Mouse (Mus musculus): ENCODE results near the gene Tmem214. TPM values are rescaled to one million over a fixed set of nuclear protein-coding genes. Genes with fewer than 3 reads are reported as not detected.

Gene Tmem214
- polyA plus RNA-seq, 1 experiment = 57.9 TPM

GRCm38 (mm10) chr5:30888337-30889087 lies 20.7 kb downstream of the Tmem214 start, which contains the start of gene Agbl5:
TSS of gene Agbl5 (plus strand) at chr5:30888694.
- H3K4me1 ChIP-seq (ENCODE audit: control insufficient read depth, insufficient read depth, low read length) = peaks cover 8% of the 10 kb centered on the region
- H3K4me3 ChIP-seq (ENCODE audit: insufficient read depth, low read length) = peak within 1 kb of the TSS; percentile 85
- TF ChIP-seq POLR2A (IDR thresholded peaks at IDR 0.05; ENCODE audit: borderline replicate concordance, low read depth, low read length) (no peak), CTCF (IDR thresholded peaks at IDR 0.05; ENCODE audit: low read depth, low read length) (no peak)
- peak within 1 kb of the TSS; percentile 45 for H3K27ac ChIP-seq (ENCODE audit: insufficient read depth, low read depth, low read length)

GRCm38 (mm10) chr5:30889088-30889754 lies 21.4 kb downstream of the Tmem214 start:
- TF ChIP-seq CTCF (IDR thresholded peaks at IDR 0.05; ENCODE audit: low read depth, low read length) (no peak), POLR2A (IDR thresholded peaks at IDR 0.05; ENCODE audit: borderline replicate concordance, low read depth, low read length) (no peak)
- Histone ChIP-seq H3K4me3 (ENCODE audit: insufficient read depth, low read length) (peak overlapping the region; percentile 66), H3K4me1 (ENCODE audit: control insufficient read depth, insufficient read depth, low read length) (peaks cover 13% of the 10 kb centered on the region), H3K27ac (ENCODE audit: insufficient read depth, low read depth, low read length) (peak overlapping the region; percentile 34; the same call in 1 of the 2 replicates)

- no peak for TF ChIP-seq CTCF (IDR thresholded peaks at IDR 0.05; ENCODE audit: low read depth, low read length)
- TF ChIP-seq POLR2A (IDR thresholded peaks at IDR 0.05; ENCODE audit: borderline replicate concordance, low read depth, low read length) = no peak
- peaks cover 13% of the 10 kb centered on the region for H3K4me1 ChIP-seq (ENCODE audit: control insufficient read depth, insufficient read depth, low read length)
- H3K4me3 ChIP-seq (ENCODE audit: insufficient read depth, low read length) = no peak overlapping the region
- no peak overlapping the region for H3K27ac ChIP-seq (ENCODE audit: insufficient read depth, low read depth, low read length)
Observed at GRCm38 (mm10) chr5:30890375-30890774, 22.6 kb downstream of the Tmem214 start.

- Histone ChIP-seq H3K4me1 (ENCODE audit: control insufficient read depth, insufficient read depth, low read length) (peaks cover 28% of the 10 kb centered on the region), H3K27ac (ENCODE audit: insufficient read depth, low read depth, low read length) (no peak overlapping the region), H3K4me3 (ENCODE audit: insufficient read depth, low read length) (no peak overlapping the region)
- TF ChIP-seq POLR2A (IDR thresholded peaks at IDR 0.05; ENCODE audit: borderline replicate concordance, low read depth, low read length) (no peak), CTCF (IDR thresholded peaks at IDR 0.05; ENCODE audit: low read depth, low read length) (no peak)
Observed at GRCm38 (mm10) chr5:30901860-30902259, 34.0 kb downstream of the Tmem214 start.

- TF ChIP-seq POLR2A (IDR thresholded peaks at IDR 0.05; ENCODE audit: borderline replicate concordance, low read depth, low read length) (peak; percentile 9; the same call in 1 of the 2 replicates), CTCF (IDR thresholded peaks at IDR 0.05; ENCODE audit: low read depth, low read length) (no peak)
- Histone ChIP-seq H3K4me3 (ENCODE audit: insufficient read depth, low read length) (peak within 1 kb of the TSS; percentile 87), H3K27ac (ENCODE audit: insufficient read depth, low read depth, low read length) (peak within 1 kb of the TSS; percentile 44), H3K4me1 (ENCODE audit: control insufficient read depth, insufficient read depth, low read length) (peaks cover 10% of the 10 kb centered on the region)
Observed at GRCm38 (mm10) chr5:30907413-30908059, 39.7 kb downstream of the Tmem214 start, which contains the start of gene Ost4. TSS of gene Ost4 (minus strand) at chr5:30907788.

- Histone ChIP-seq H3K4me3 (ENCODE audit: insufficient read depth, low read length) (peak overlapping the region; percentile 57; the same call in 1 of the 2 replicates), H3K27ac (ENCODE audit: insufficient read depth, low read depth, low read length) (no peak overlapping the region), H3K4me1 (ENCODE audit: control insufficient read depth, insufficient read depth, low read length) (peaks cover 13% of the 10 kb centered on the region)
- no peak for TF ChIP-seq POLR2A (IDR thresholded peaks at IDR 0.05; ENCODE audit: borderline replicate concordance, low read depth, low read length)
- TF ChIP-seq CTCF (IDR thresholded peaks at IDR 0.05; ENCODE audit: low read depth, low read length) = no peak
Observed at GRCm38 (mm10) chr5:30908426-30909299, 40.9 kb downstream of the Tmem214 start.

- Histone ChIP-seq H3K27ac (ENCODE audit: insufficient read depth, low read depth, low read length) (no peak overlapping the region), H3K4me3 (ENCODE audit: insufficient read depth, low read length) (no peak overlapping the region), H3K4me1 (ENCODE audit: control insufficient read depth, insufficient read depth, low read length) (peaks cover 13% of the 10 kb centered on the region)
- TF ChIP-seq CTCF (IDR thresholded peaks at IDR 0.05; ENCODE audit: low read depth, low read length) (no peak), POLR2A (IDR thresholded peaks at IDR 0.05; ENCODE audit: borderline replicate concordance, low read depth, low read length) (no peak)
Observed at GRCm38 (mm10) chr5:30909300-30909659, 41.5 kb downstream of the Tmem214 start.

- Histone ChIP-seq H3K27ac (ENCODE audit: insufficient read depth, low read depth, low read length) (no peak overlapping the region), H3K4me3 (ENCODE audit: insufficient read depth, low read length) (no peak overlapping the region), H3K4me1 (ENCODE audit: control insufficient read depth, insufficient read depth, low read length) (peaks cover 15% of the 10 kb centered on the region)
- no peak for TF ChIP-seq POLR2A (IDR thresholded peaks at IDR 0.05; ENCODE audit: borderline replicate concordance, low read depth, low read length)
- TF ChIP-seq CTCF (IDR thresholded peaks at IDR 0.05; ENCODE audit: low read depth, low read length) = no peak
Observed at GRCm38 (mm10) chr5:30909863-30910262, 42.1 kb downstream of the Tmem214 start.

GRCm38 (mm10) chr5:30910481-30910880 lies 42.7 kb downstream of the Tmem214 start:
- H3K4me3 ChIP-seq (ENCODE audit: insufficient read depth, low read length) = no peak overlapping the region
- no peak for TF ChIP-seq POLR2A (IDR thresholded peaks at IDR 0.05; ENCODE audit: borderline replicate concordance, low read depth, low read length)
- no peak for TF ChIP-seq CTCF (IDR thresholded peaks at IDR 0.05; ENCODE audit: low read depth, low read length)
- H3K4me1 ChIP-seq (ENCODE audit: control insufficient read depth, insufficient read depth, low read length) = peaks cover 21% of the 10 kb centered on the region
- H3K27ac ChIP-seq (ENCODE audit: insufficient read depth, low read depth, low read length) = no peak overlapping the region
